Mouse (Mus musculus) spleen, postnatal 14 days (tissue): Measurements from ENCODE around the gene Fubp1.

Source experiments
- DNase-seq, 2 experiments: peaks; one replicate each; pipeline ENCODE4 v3.0.0; 2021 to 2022; ENCODE audit warnings: low spot score in 2 of 2

The Fubp1 gene

GRCm38 (mm10) chr3:152193177-152193576 is 17.0 kb upstream of the Fubp1 start:
- DNase-seq, result no peak

- DNase-seq, result peak; percentile 68 to 75
Measured at GRCm38 (mm10) chr3:152193635-152194097, 16.6 kb upstream of the Fubp1 start.

GRCm38 (mm10) chr3:152197246-152197645 is 13.0 kb upstream of the Fubp1 start:
- peak; percentile 18 to 31 for DNase-seq

- DNase-seq, result no peak
Measured at GRCm38 (mm10) chr3:152199125-152199524, 11.1 kb upstream of the Fubp1 start.

GRCm38 (mm10) chr3:152201181-152201580 is 9.0 kb upstream of the Fubp1 start:
- DNase-seq, result no peak

- DNase-seq, result no peak
Measured at GRCm38 (mm10) chr3:152201651-152202050, 8.6 kb upstream of the Fubp1 start.

GRCm38 (mm10) chr3:152202942-152203341 is 7.3 kb upstream of the Fubp1 start:
- no peak for DNase-seq

- DNase-seq, result no peak
Measured at GRCm38 (mm10) chr3:152203411-152203810, 6.8 kb upstream of the Fubp1 start.

GRCm38 (mm10) chr3:152203996-152204395 is 6.2 kb upstream of the Fubp1 start:
- DNase-seq, result no peak

GRCm38 (mm10) chr3:152204577-152204976 is 5.6 kb upstream of the Fubp1 start:
- DNase-seq, result no peak

GRCm38 (mm10) chr3:152207156-152207555 is 3.1 kb upstream of the Fubp1 start:
- DNase-seq, result no peak

- no peak for DNase-seq
Measured at GRCm38 (mm10) chr3:152208096-152208885, 1.9 kb upstream of the Fubp1 start.

GRCm38 (mm10) chr3:152209177-152209966 is 850 bp upstream of the Fubp1 start:
- no peak for DNase-seq

GRCm38 (mm10) chr3:152210728-152211391 is 638 bp downstream of the Fubp1 start:
- peak; percentile 40 to 62 for DNase-seq

GRCm38 (mm10) chr3:152211731-152212279 is 1.6 kb downstream of the Fubp1 start:
- DNase-seq, result no peak

GRCm38 (mm10) chr3:152213416-152213815 is 3.2 kb downstream of the Fubp1 start:
- DNase-seq, result no peak

- no peak for DNase-seq
Measured at GRCm38 (mm10) chr3:152224918-152225317, 14.7 kb downstream of the Fubp1 start.

- DNase-seq, result no peak
Measured at GRCm38 (mm10) chr3:152225906-152226305, 15.7 kb downstream of the Fubp1 start.

- DNase-seq, result no peak
Measured at GRCm38 (mm10) chr3:152228843-152229242, 18.6 kb downstream of the Fubp1 start.

GRCm38 (mm10) chr3:152229271-152229670 is 19.0 kb downstream of the Fubp1 start:
- no peak for DNase-seq

- no peak for DNase-seq
Measured at GRCm38 (mm10) chr3:152231333-152232100, 21.3 kb downstream of the Fubp1 start.
